Mouse (Mus musculus) spleen, adult 2 months (tissue): ENCODE results near the gene Pdia2.
"Not testable (repeated sequence)": the region's sequence is repeated elsewhere in the genome, so short reads cannot be mapped to it uniquely, and the experiment has no call there.

ENCODE experiments used
- CTCF ChIP-seq: fragments of 200-500 bp; IDR thresholded peaks from 2 replicates; pipeline ENCODE4 v1.5.1; 2011; ENCODE audit warnings: mild to moderate bottlenecking, inconsistent platforms; ENCODE audit not compliant: insufficient read depth, insufficient read length, insufficient replicate concordance; ENCODE audit errors: extremely low read depth
- POLR2A ChIP-seq: fragments of 200-500 bp; IDR thresholded peaks from 2 replicates; pipeline ENCODE4 v1.6.1; 2011; ENCODE audit warnings: low read depth, low read length, inconsistent platforms

DNA sequence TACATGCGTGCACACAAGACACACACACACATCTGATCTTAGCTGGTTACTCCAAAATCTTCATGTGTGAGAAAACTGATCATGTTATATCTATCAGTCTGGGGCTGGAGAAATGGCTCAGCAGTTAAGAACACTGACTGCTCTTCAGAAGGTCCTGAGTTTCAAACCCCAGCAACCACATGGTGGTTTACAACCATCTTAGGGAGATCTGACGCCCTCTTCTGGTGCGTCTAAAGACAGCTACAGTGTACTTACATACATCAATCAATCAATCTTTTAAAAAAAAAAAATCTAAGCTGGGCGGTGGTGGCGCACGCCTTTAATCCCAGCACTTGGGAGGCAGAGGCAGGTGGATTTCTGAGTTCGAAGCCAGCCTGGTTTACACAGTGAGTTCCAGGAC is 7.4 kb downstream of the Pdia2 start:
- TF ChIP-seq CTCF, POLR2A: not testable (repeated sequence)
